Comparison of ENCODE assay signal across 9 mouse cellular contexts in the genomic region with DNA sequence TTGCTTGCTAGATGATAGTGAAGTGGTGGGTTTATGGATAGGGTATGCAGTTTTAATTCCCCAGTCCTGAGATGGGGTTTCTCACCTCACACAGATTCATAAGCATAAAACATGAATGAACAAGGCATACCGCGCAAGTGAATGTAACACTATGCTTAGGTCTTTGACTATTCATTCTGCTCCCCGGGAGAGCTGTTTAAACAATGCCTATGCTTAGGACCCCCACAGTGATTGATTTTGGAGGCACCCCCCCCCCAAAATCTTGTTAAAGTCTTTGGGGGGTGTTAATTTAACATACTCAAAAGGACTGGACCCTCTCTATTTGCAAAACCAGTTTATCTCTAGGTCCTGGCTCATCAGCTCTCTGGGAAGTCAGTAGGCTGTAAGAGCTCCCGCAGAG. TPM values are rescaled to one million over a fixed set of nuclear protein-coding genes. Genes with fewer than 3 reads are reported as not detected.
A peak's percentile ranks its signal among the peaks of the same experiment; 100 is the strongest.
DNase-seq lines count a peak whose midpoint lies in the region; ATAC-seq and TF ChIP-seq lines count a peak whose summit lies in the region.
"Had no signal": no experiment of that assay in that cellular context is flagged by ENCODE, and none has a peak within 500 bp of the region (broad histone marks: within the 10 kb centered on the region; RNA-seq: fewer than 3 reads in every experiment).

No protein-coding gene starts in this region.

- intact Hi-C loops in heart, postnatal 36 days (cut with DNase I), result no loop called here

- no peaks in the 10 kb centered on the region for H3K27me3 ChIP-seq in cerebellum, adult 2 months (ENCODE audit: control insufficient read depth, insufficient read depth, low read length)
- no peaks in the 10 kb centered on the region for H3K27me3 ChIP-seq in lung, embryonic 15.5 days
- H3K27me3 ChIP-seq in liver, embryonic 15.5 days, result peaks cover 20% of the 10 kb centered on the region

- ATAC-seq in lung, embryonic 15.5 days (ENCODE audit: borderline replicate concordance, extremely low read depth, low FRiP score, low TSS enrichment), result no peak
- no peak for ATAC-seq in liver, embryonic 15.5 days (ENCODE audit: insufficient read depth)

- no peak for TF ChIP-seq POLR2A in cerebellum, adult 2 months (IDR thresholded peaks at IDR 0.05; ENCODE audit: borderline replicate concordance, insufficient read depth, low read length)

- no peak overlapping the region for H3K9ac ChIP-seq in lung, embryonic 15.5 days
- no peak overlapping the region for H3K9ac ChIP-seq in liver, embryonic 15.5 days

- 32% methylated on average over 4 of the region's 4 CpGs for WGBS in cerebellum, adult 2 months
- WGBS in lung, embryonic 15.5 days, result 54% methylated on average over 4 of the region's 4 CpGs
- 46% methylated on average over 4 of the region's 4 CpGs for WGBS in liver, embryonic 15.5 days (ENCODE audit: insufficient replicate concordance)

- peaks cover 18% of the 10 kb centered on the region; the same call in 1 of the 2 replicates for H3K9me3 ChIP-seq in lung, embryonic 15.5 days
- peaks cover 6% of the 10 kb centered on the region; the same call in 1 of the 2 replicates for H3K9me3 ChIP-seq in liver, embryonic 15.5 days (replicated peaks)

- DNase-seq in cerebellum, adult 2 months, result no peak
- DNase-seq in cerebellum, postnatal 36 days, result no peak
- DNase-seq in lung, postnatal 25 days (ENCODE audit: low spot score), result no peak
- peak; percentile 33 for DNase-seq in yolk sac, embryonic 10.5 days (ENCODE audit: low spot score)
- no peak for DNase-seq in heart, postnatal 36 days
- no peak for DNase-seq in spleen, postnatal 10 days (ENCODE audit: low spot score in 2 of 2)
- DNase-seq: thymus, postnatal 36 days had no signal

- H3K4me1 ChIP-seq in cerebellum, adult 2 months (ENCODE audit: control insufficient read depth, insufficient read depth, low read length), result no peaks in the 10 kb centered on the region
- no peaks in the 10 kb centered on the region for H3K4me1 ChIP-seq in lung, embryonic 15.5 days
- no peaks in the 10 kb centered on the region for H3K4me1 ChIP-seq in liver, embryonic 15.5 days (replicated peaks)

- no peak for TF ChIP-seq CTCF in cerebellum, adult 2 months (IDR thresholded peaks at IDR 0.05; ENCODE audit: borderline replicate concordance, insufficient read depth, low read depth, low read length)

- peak overlapping the region; percentile 26 for H3K4me3 ChIP-seq in cerebellum, adult 2 months (replicated peaks; ENCODE audit: insufficient read depth, low read depth, low read length)
- peak overlapping the region; percentile 57 for H3K4me3 ChIP-seq in lung, embryonic 15.5 days
- peak overlapping the region; percentile 55 for H3K4me3 ChIP-seq in liver, embryonic 15.5 days (replicated peaks)

- H3K4me2 ChIP-seq in lung, embryonic 15.5 days, result peak overlapping the region; percentile 59
- peak overlapping the region; percentile 29; the same call in 1 of the 2 replicates for H3K4me2 ChIP-seq in liver, embryonic 15.5 days

- no peaks in the 10 kb centered on the region for H3K36me3 ChIP-seq in lung, embryonic 15.5 days
- no peaks in the 10 kb centered on the region for H3K36me3 ChIP-seq in liver, embryonic 15.5 days (replicated peaks)

- no peak overlapping the region for H3K27ac ChIP-seq in cerebellum, adult 2 months (ENCODE audit: insufficient read depth, low read length)
- H3K27ac ChIP-seq in lung, embryonic 15.5 days, result no peak overlapping the region
- no peak overlapping the region for H3K27ac ChIP-seq in liver, embryonic 15.5 days (replicated peaks)

RNA-seq across cellular contexts. Expression of gene Usp29, which starts 1.6 kb away (rescaled TPM):
- 17.1 and 17.8 TPM in 2 replicates for polyA plus RNA-seq in cerebellum, adult 2 months (2012; rRNA removed)
- polyA plus RNA-seq in lung, embryonic 15.5 days (2015; fragmentation: Nextera tagmentation; extraction: Ambion mirVana), result 3.7 and 4.4 TPM in 2 replicates
- polyA plus RNA-seq in liver, embryonic 15.5 days (2015; fragmentation: Nextera tagmentation; extraction: Ambion mirVana), result 1.6 and 1.7 TPM in 2 replicates
- under 1 TPM; 0.08 to 0.17 TPM for total RNA-seq in heart, postnatal 36 days (2021)

RNA-seq across cellular contexts. Expression of gene Peg3, which starts 1.7 kb away (rescaled TPM):
- 195 TPM in 2 replicates for polyA plus RNA-seq in cerebellum, adult 2 months (2012; rRNA removed)
- polyA plus RNA-seq in lung, embryonic 15.5 days (2015; fragmentation: Nextera tagmentation; extraction: Ambion mirVana), result 117 and 127 TPM in 2 replicates
- polyA plus RNA-seq in liver, embryonic 15.5 days (2015; fragmentation: Nextera tagmentation; extraction: Ambion mirVana), result 41.6 and 43.8 TPM in 2 replicates
- 10 to 100 TPM in 1 of 2 experiments, 1 to 10 TPM in 1; 7.6 to 11.3 TPM for total RNA-seq in heart, postnatal 36 days (2021)

RNA-seq across cellular contexts. Expression of gene Zim1, which starts 35.7 kb away (rescaled TPM):
- 4.4 and 5.6 TPM in 2 replicates for polyA plus RNA-seq in cerebellum, adult 2 months (2012; rRNA removed)
- polyA plus RNA-seq in lung, embryonic 15.5 days (2015; fragmentation: Nextera tagmentation; extraction: Ambion mirVana), result 1.2 and 2.9 TPM in 2 replicates
- 1.3 and 1.4 TPM in 2 replicates for polyA plus RNA-seq in liver, embryonic 15.5 days (2015; fragmentation: Nextera tagmentation; extraction: Ambion mirVana)
- 1 to 10 TPM; 3.7 to 4.6 TPM for total RNA-seq in heart, postnatal 36 days (2021)
